Mouse (Mus musculus): ENCODE measurements around the gene Zfp428. TPM values are rescaled to one million over a fixed set of nuclear protein-coding genes. Genes with fewer than 3 reads are reported as not detected.

Gene Zfp428
- total RNA-seq (2021): 10 to 100 TPM; 40.0 to 45.4 TPM
- long read RNA-seq, transcript Zfp428-201 (3 exons, 1,182 nt): major isoform, 8 of 68 reads
- long read RNA-seq, partial matches to known transcripts: 13 of 68 reads
- long read RNA-seq, other reads (novel, unspliced or antisense): 42 of 68 reads

DNA sequence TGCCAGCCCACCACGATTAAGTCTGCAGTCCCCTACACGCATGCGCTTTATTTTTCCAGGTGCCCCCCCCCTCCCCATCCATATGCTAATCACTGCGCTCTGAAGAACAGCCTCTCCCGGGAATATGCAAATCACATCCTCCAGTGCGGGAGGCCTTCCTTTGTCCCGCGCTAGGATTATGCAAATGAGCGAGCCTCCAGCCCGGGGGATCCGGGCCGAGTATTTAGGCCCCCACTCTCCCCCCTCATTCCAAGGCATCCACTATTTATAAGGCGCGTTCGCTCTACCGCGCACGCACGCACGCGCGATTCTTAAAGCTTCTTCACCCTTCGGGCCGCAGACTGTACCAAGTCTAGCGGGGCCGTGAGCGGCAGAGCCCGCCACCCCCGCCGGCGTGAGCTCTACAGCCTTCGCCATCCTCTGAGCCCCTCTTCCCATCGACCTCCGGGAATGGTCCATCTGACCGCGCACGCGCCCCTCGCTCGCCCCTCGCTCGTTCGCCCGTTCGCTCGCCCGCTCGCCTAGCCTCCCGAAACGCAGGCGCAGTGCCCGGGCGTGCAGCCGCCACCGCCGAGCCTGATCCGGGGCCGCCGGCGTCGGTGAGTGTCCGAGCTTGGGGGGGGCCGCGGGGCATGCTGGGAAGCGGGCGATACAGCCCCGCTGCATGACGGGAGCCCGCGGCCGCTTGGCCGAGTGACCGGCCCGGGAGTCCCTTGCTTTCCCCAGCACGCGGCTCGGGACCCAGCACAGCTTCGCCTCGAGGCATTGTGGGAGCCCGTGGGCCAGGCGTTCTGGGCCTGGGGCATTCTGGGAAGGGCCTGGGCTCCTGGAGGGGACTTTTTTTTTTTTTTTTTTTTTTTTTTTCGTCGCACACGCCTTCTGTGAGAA, at the start of gene Zfp428:
Gene Zfp428 (plus strand): TSS at position 169 of the 888 bp plus-strand sequence.
- peak; percentile 81 to 84 for DNase-seq (ENCODE audit: low spot score in 2 of 2)

DNA sequence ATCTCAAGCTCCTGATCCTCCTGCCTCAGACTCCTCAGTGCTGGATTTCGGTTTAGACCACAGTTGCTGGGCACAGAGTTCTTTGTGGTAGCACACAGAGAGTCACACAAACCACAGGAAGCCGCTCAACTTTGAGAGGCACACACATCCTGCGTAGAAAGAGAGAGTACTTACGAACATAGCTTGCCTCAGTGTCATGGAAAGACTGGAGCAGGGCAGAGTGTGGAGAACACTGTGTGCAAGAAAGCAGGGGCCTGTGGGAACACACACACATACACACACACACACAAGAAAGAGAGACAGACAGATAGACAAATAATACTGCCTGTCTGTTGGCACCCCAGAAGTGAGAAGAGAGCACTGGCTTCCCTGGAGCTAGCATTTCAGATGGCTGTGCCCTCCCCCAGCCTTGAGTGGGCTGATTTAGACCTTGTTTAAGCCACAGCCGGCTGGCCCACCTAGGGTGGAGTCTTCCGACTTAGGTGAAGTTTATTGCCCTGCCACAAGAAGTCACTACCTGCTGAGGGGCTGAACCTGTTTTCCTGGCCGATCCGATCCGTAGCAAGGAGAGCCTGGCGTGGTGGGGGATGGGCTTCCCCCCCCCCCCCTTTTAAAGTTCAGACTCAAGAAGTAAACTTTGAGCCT, 49.0 kb upstream of the Zfp428 start:
- no peak for DNase-seq (ENCODE audit: low spot score in 2 of 2)

GRCm38 (mm10) chr7:24459440-24459839, 47.4 kb upstream of the Zfp428 start:
- no peak for DNase-seq (ENCODE audit: low spot score in 2 of 2)

DNA sequence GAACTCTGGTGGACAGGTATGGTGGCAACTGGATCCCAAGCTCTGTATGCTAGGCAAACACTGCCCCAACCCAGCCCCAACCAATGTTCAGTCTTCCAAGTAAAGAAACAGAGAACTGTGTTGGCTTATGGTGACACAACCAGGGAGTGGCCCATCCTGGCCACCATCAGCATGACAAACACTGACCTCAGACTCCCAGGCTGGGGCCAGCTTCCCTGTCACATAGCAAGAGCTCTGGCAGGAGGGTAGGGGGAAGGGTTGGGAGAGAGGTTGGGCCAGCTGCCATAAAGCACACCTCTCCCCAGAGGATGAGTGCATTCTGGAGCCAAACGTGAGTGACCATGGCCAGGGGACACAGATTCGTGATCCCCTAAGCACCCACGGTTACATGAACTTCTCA, 47.0 kb upstream of the Zfp428 start:
- DNase-seq (ENCODE audit: low spot score in 2 of 2): no peak

GRCm38 (mm10) chr7:24461376-24462051, 45.3 kb upstream of the Zfp428 start:
- no peak for DNase-seq (ENCODE audit: low spot score in 2 of 2)

DNA sequence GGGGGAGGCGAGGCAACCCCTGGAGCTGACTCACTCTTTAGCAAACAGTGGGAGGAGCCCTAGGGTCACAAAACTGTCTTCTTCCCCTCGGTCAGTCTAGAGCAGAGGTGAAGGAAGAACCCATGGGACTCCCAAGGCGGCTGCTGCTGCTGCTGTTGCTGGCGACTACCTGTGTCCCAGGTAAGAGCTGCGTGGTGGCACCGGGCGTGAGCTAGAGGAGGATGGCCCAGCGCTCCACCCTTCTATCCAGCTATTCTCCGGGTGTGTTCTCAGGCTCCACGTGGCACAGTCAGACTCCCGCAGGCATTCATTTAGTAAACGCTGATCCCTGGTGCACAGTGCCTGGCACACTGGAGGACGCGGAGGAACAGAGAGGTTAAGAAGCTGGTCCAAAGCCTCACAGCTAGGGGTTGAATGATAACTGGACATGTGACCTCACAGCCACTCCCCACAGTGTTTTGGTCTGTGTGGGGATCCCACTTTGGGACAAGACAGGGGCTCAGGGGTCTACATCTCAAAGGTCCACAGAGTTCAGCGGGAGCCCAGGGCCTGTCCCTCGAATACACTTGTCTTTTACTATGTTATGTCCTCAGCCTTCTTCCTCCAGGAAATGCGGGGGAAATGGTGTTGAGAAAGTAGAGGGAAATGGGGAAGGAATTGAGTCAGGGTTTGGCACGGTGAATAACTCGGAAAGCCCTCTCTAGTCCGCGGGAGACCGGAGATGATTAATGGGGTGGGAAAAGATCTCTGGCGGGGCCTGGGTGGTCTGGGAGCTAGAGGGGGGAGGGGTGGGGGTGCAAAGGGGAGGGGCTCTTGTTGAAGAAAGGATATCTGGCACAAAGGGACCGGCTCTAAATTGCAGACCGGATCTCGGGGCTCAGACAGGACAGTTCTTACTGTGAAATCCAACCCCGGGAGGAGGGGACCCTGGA, 44.2 kb upstream of the Zfp428 start, which contains the start of gene Plaur:
Gene Plaur (plus strand): TSS at position 97 of the 932 bp plus-strand sequence.
- no peak for DNase-seq (ENCODE audit: low spot score in 2 of 2)

DNA sequence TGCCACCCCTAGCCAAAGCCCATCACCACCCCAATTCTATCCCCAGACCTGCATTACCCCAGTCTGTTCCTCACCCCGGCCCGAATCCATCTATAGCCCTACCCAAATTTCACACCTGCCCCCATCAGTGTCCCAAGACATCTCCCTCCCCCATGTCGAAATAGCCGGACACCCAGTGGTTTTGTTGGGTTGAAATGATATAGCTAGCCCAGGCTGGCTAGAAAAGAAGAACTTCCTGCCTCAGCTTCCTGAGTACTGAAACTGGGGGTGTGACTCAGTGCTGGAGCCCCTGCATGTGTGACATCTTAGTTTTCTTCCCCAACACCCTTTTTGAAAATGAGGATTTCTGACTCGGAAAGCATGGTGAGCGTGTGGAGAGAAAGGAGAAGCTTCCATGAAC, 40.0 kb upstream of the Zfp428 start:
- DNase-seq (ENCODE audit: low spot score in 2 of 2): no peak

DNA sequence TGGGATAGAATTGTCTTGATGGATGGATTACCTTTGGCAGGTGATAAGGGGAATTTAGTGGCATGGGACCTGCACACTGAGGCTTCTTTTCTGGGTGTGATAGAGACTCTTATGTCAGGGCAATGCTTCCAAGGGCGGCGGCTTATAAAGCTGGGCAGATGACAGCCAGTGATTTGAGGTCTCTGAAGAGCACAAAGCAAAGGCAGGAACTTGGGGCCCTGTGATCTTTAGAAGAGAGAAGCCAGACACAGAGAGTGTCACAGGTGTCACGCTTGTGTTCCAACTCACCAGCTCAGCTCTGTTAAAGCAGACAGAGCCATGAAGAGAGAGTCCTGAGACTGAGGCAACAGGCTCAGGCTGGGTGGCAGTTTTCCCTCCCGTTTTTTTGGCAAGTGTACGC, 38.9 kb upstream of the Zfp428 start:
- DNase-seq (ENCODE audit: low spot score in 2 of 2): no peak

- DNase-seq (ENCODE audit: low spot score in 2 of 2): no peak
These were observed 37.7 kb upstream of the Zfp428 start for GRCm38 (mm10) chr7:24469126-24469525.

- DNase-seq (ENCODE audit: low spot score in 2 of 2): no peak
These were observed 36.5 kb upstream of the Zfp428 start for GRCm38 (mm10) chr7:24470356-24470755.

GRCm38 (mm10) chr7:24472442-24472841, 34.4 kb upstream of the Zfp428 start:
- no peak for DNase-seq (ENCODE audit: low spot score in 2 of 2)

GRCm38 (mm10) chr7:24472937-24473336, 33.9 kb upstream of the Zfp428 start:
- no peak for DNase-seq (ENCODE audit: low spot score in 2 of 2)

- DNase-seq (ENCODE audit: low spot score in 2 of 2): peak; percentile 67 to 84
These were observed 32.8 kb upstream of the Zfp428 start for GRCm38 (mm10) chr7:24473913-24474529.

DNA sequence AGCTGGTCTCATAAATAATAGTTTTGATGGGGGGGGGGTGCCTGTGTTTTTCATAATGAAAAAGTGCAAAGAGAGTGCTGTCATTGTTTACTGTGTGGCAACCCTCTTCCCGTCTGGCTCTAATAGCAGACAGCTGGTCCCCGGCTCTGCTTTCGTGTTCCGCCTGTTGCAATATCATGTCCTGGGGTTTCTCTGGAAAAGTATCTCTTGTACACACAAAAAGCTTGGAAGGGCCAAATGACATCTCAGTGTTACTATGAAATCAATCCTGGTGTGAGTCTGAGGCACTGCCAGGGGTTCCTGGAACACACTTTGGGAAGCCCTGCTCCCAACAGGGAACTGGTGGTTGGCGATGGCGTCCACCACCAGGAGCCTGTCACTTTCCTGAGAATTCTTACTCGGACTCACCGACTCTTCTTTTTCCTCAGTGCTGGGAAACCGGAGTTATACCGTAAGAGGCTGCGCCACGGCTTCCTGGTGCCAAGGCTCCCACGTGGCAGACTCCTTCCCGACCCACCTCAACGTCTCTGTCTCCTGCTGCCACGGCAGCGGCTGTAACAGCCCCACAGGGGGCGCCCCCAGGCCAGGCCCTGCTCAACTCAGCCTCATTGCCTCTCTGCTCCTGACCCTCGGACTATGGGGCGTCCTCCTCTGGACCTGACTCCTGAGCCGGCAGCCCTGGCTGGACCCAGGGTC, 31.8 kb upstream of the Zfp428 start:
- peak; percentile 60 to 84 for DNase-seq (ENCODE audit: low spot score in 2 of 2)

GRCm38 (mm10) chr7:24476338-24476737, 30.5 kb upstream of the Zfp428 start:
- no peak for DNase-seq (ENCODE audit: low spot score in 2 of 2)

DNA sequence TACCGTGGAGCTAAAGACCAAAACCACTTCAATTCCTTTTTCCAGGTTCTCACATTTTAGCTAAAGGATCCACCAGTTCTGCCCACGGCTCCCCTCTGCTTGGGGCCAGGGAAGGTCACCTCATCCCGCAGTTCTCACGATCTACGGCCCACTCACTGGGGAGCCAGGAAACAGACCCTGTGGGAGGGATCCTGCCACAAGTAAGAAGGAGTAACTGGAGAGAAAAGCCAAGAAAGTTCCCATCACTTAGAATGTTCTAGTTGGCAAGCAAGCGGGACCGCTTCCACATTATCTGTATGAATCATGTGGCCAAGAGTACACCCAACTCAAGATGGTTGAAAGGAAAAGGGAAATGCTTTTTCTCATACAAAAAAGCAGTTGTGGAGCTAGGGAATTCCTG, 29.9 kb upstream of the Zfp428 start:
- DNase-seq (ENCODE audit: low spot score in 2 of 2): no peak

DNA sequence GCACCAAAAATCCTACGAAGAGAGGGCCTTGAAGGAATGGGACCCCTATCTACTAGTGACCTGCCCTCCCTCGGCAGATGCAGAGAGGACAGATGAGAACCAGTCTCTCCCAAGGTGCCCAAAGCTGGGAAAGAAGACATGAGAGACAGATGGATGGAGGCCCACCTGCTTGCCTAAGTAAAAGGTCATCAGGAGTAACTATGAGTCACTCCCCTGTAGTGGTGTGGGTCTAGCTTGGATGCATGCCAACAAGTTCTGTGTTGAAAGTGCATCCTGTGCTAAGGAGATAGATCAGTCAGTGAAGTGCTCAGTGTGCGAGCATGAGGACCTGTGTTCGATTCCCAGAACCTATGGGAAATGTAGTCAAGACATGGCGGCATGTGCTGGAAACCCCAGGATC, 27.9 kb upstream of the Zfp428 start:
- DNase-seq (ENCODE audit: low spot score in 2 of 2): no peak

GRCm38 (mm10) chr7:24479685-24480084, 27.1 kb upstream of the Zfp428 start:
- DNase-seq (ENCODE audit: low spot score in 2 of 2): no peak

- no peak for DNase-seq (ENCODE audit: low spot score in 2 of 2)
These were observed 26.5 kb upstream of the Zfp428 start for GRCm38 (mm10) chr7:24480121-24480941.
